Mouse (Mus musculus) CH12.LX (cell line): Measurements from ENCODE around the gene Bsn.

ENCODE experiments used
- BHLHE40 ChIP-seq: IDR thresholded peaks from 2 replicates; pipeline ENCODE4 v1.6.1; 2011; ENCODE audit warnings: mild to moderate bottlenecking, low read depth, low read length, improper control_type of control experiment
- CTCF ChIP-seq, 2 experiments: IDR thresholded peaks in 1 of 2; conservative IDR thresholded peaks in 1 of 2; 2 replicates each; pipeline ENCODE4 v1.5.1; 2011 to 2012; ENCODE audit warnings: low read depth in 2 of 2, low read length in 2 of 2, improper control_type of control experiment in 1 of 2, inconsistent platforms in 1 of 2, mild to moderate bottlenecking in 1 of 2, moderate library complexity in 1 of 2
- E2F4 ChIP-seq: IDR thresholded peaks from 2 replicates; pipeline ENCODE4 v1.6.1; 2011; ENCODE audit warnings: low read depth, low read length, improper control_type of control experiment; ENCODE audit not compliant: insufficient replicate concordance
- ELF1 ChIP-seq: IDR thresholded peaks from 2 replicates; pipeline ENCODE4 v1.6.1; 2014; ENCODE audit warnings: low read depth, mild to moderate bottlenecking, inconsistent platforms, low read length, improper control_type of control experiment
- EP300 ChIP-seq: IDR thresholded peaks from 2 replicates; pipeline ENCODE4 v1.6.1; 2011; ENCODE audit warnings: low read length, improper control_type of control experiment
- ETS1 ChIP-seq: conservative IDR thresholded peaks from 2 replicates; pipeline ENCODE4 v1.6.1; 2012; ENCODE audit warnings: low read depth, mild to moderate bottlenecking, inconsistent platforms, low read length, improper control_type of control experiment, moderate library complexity
- IRF4 ChIP-seq: IDR thresholded peaks from 2 replicates; pipeline ENCODE4 v1.6.1; 2014; ENCODE audit warnings: low read depth, mild to moderate bottlenecking, inconsistent platforms, low read length, improper control_type of control experiment
- JUN ChIP-seq: IDR thresholded peaks from 2 replicates; pipeline ENCODE4 v1.6.1; 2011; ENCODE audit warnings: low read depth, mild to moderate bottlenecking, low read length, improper control_type of control experiment, moderate library complexity; ENCODE audit not compliant: insufficient read depth
- JUND ChIP-seq: conservative IDR thresholded peaks from 2 replicates; pipeline ENCODE4 v1.6.1; 2011; ENCODE audit warnings: low read depth, low read length, improper control_type of control experiment
- MAX ChIP-seq: IDR thresholded peaks from 2 replicates; pipeline ENCODE4 v1.6.1; 2011; ENCODE audit warnings: low read length, improper control_type of control experiment
- NRF1 ChIP-seq: IDR thresholded peaks from 2 replicates; pipeline ENCODE4 v1.6.1; 2014; ENCODE audit warnings: low read depth, mild to moderate bottlenecking, inconsistent platforms, low read length, improper control_type of control experiment, moderate library complexity
- POLR2A ChIP-seq: IDR thresholded peaks from 2 replicates; pipeline ENCODE4 v1.6.1; 2011; ENCODE audit warnings: low read depth, mild to moderate bottlenecking, improper control_type of control experiment, low read length
- ZKSCAN1 ChIP-seq: IDR thresholded peaks from 2 replicates; pipeline ENCODE4 v1.6.1; 2012; ENCODE audit warnings: low read depth, inconsistent platforms, low read length, improper control_type of control experiment, borderline replicate concordance
- ZNF384 ChIP-seq: IDR thresholded peaks from 2 replicates; pipeline ENCODE4 v1.6.1; 2012; ENCODE audit warnings: low read depth, low read length, improper control_type of control experiment, inconsistent platforms

- TF ChIP-seq ZNF384, result no peak
- TF ChIP-seq MAX, result no peak
- no peak for TF ChIP-seq EP300
- TF ChIP-seq ELF1, result no peak
- TF ChIP-seq E2F4, result no peak
- no peak for TF ChIP-seq ZKSCAN1
- TF ChIP-seq CTCF (conservative IDR thresholded peaks at IDR 0.05 in 1 of 2, IDR thresholded peaks at IDR 0.05 in 1 of 2; ENCODE audit: low read depth in 2 of 2, low read length in 2 of 2), result no peak
- TF ChIP-seq POLR2A, result no peak
- peak; percentile 39 for TF ChIP-seq BHLHE40
- TF ChIP-seq ETS1, result no peak
- no peak for TF ChIP-seq JUND
- TF ChIP-seq NRF1, result no peak
- TF ChIP-seq IRF4, result no peak
- TF ChIP-seq JUN, result no peak
Observed at GRCm38 (mm10) chr9:108163646-108164284, 26.4 kb downstream of the Bsn start.
